Mouse (Mus musculus) cerebellum, postnatal 36 days (tissue): ENCODE results near the gene Mpp3.
A peak's percentile ranks its signal among the peaks of the same experiment; 100 is the strongest.
"Not testable (repeated sequence)": the region's sequence is repeated elsewhere in the genome, so short reads cannot be mapped to it uniquely, and the experiment has no call there.

Experiments used
- DNase-seq, 2 experiments: peaks; one replicate each; pipeline ENCODE4 v3.0.0; 2021 to 2022; ENCODE audit warnings: mixed read lengths in 2 of 2

Gene Mpp3

GRCm38 (mm10) chr11:102010140-102010539, 18.1 kb downstream of the Mpp3 start:
- peak; percentile 69 to 73 for DNase-seq

DNA sequence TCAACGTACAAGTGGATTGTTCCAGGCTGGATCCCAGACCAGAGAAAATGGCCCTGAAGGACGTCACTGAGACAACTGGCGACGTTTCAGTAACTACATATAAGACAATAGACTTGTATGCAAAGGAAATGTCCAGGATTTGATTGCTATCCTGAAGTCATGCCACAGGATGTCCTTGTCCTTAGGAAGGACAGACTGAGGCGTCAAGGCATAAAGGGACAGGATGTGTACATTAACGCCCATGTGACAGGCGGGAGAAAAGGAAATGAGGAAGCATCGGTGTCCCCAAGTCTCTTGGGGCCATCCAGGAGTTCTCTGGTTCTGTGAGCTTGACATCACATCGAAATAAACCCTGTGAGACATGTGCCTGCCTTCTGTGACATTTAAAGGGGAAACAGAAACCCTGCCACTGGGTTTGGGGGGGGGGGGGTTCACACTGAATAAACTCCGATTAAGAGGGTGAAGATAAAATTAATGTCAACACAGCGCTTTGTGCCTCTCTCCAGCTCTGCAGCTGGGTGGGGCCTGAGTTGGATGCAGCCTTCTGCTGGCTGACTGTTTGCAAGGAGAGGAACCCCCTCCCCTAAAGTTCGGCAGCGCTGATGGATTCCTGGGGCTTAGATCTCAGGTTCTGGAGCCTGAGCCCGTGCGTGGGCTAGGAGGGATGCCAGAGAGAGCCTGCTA, 19.2 kb downstream of the Mpp3 start:
- no peak for DNase-seq

- no peak for DNase-seq
Measured at GRCm38 (mm10) chr11:102008372-102008771, 19.9 kb downstream of the Mpp3 start.

GRCm38 (mm10) chr11:102006688-102007087, 21.6 kb downstream of the Mpp3 start:
- no peak for DNase-seq

- DNase-seq: no peak
Measured at GRCm38 (mm10) chr11:102006271-102006670, 22.0 kb downstream of the Mpp3 start.

- DNase-seq: peak in 1 of 2 experiments; percentile 34
Measured at GRCm38 (mm10) chr11:102004251-102004650, 24.0 kb downstream of the Mpp3 start.

DNA sequence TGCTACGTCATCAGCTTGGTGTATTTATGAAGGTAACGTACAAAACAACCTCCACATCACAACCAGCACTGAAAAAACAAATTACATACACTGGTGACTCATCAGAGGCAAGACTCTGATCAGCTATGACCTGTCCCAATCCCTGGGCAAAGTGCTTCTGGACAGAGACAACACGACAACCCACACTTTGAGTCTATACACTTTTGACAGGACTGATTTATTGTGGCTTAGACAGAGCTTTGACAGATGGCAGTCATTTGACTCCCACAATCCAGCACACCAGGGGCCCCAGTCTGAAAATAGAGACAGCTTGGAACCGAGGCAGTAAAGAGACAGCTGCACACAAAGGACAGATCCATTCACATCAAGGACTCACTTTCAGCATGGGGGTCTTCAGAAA, 28.8 kb downstream of the Mpp3 start:
- DNase-seq: no peak

GRCm38 (mm10) chr11:101998258-101998657, 30.0 kb downstream of the Mpp3 start:
- no peak for DNase-seq

GRCm38 (mm10) chr11:101995938-101996337, 32.3 kb downstream of the Mpp3 start:
- DNase-seq: no peak

GRCm38 (mm10) chr11:101994100-101994499, 34.2 kb downstream of the Mpp3 start:
- no peak for DNase-seq

DNA sequence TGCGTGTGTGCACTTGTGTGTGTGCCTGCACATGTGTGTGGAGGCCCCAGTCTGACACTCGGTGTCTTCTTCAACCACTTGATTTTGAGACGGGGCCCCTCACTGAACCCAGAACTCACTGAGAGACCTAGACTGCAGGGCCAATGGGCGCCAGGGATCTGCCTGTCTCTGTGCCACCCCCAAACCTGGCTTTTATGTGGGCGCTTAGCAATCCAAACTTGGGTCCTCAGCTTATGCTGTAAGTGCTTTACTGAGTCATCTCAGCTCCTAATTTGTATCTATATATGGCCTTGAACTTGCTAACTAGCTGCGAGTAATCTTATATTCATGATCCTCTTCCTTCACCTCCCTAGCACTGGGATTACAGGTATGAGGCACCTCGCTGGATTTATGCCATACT, 35.9 kb downstream of the Mpp3 start:
- DNase-seq: no peak

GRCm38 (mm10) chr11:101991813-101992212, 36.4 kb downstream of the Mpp3 start:
- DNase-seq: no peak

DNA sequence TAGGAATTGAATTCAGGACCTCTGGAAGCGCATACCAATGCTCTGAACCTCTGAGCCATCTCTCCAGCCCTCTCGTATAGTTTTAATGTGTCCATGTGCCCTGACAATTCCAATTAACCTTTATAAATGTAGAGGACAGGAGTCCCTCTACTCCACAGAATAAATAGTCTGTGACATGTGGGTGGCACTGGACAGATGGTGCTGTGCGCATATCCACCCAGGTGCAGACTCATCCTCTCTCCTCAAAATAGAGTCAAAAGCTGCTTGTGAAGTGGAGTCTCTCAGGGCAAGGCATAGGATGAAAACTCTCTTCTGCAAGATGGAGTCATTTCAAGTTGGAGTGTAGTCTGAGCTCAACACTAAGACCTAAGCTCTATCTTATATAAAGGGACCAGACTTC, 38.0 kb downstream of the Mpp3 start:
- DNase-seq: no peak

- DNase-seq: no peak
Measured at GRCm38 (mm10) chr11:101986913-101987312, 41.3 kb downstream of the Mpp3 start, which contains the start of gene Dusp3. Dusp3 (minus strand) TSS chr11:101987013.

DNA sequence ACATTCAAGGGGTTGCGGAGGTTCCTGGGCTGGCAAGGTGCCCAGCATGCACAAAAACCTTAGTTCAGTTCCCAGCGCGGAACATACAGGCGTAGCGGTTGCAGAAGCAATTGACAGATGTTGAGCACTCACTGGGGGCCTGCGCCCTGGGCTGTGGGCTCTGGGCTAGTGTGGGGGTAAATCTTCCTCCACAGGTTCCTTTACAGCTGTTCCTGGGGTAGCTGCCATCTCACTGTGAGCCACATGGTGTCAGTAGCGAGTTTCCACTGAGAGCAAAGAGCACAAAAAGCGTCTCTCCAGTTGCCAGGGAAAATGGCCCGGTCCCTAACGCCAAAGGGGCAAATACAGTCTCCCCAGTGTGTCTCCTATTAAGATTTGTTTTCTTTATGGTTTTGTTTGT, 42.3 kb downstream of the Mpp3 start:
- peak; percentile 89 to 94 for DNase-seq

DNA sequence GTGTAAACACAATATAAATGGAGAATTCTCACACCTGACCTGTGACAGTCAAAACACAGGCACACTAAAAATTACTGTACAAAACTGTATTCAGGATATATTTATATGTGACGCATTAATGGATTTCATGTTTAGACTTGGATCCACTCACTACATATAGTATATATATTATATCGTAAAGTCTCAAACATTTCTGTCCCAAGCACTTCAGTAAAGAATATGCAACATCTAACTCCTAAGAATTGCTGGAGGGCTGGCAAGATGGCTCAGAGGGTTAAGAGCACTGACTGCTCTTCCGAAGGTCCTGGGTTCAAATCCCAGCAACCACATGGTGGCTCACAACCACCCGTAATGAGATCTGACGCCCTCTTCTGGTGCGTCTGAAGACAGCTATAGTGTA, 42.8 kb downstream of the Mpp3 start:
- DNase-seq: not testable (repeated sequence)

GRCm38 (mm10) chr11:101984054-101985025, 43.9 kb downstream of the Mpp3 start, which contains the start of gene Cfap97d1:
Cfap97d1 (plus strand) TSS chr11:101984279.
- DNase-seq: peak; percentile 93 to 97

- DNase-seq: no peak
Measured at GRCm38 (mm10) chr11:101983431-101983921, 44.8 kb downstream of the Mpp3 start.

DNA sequence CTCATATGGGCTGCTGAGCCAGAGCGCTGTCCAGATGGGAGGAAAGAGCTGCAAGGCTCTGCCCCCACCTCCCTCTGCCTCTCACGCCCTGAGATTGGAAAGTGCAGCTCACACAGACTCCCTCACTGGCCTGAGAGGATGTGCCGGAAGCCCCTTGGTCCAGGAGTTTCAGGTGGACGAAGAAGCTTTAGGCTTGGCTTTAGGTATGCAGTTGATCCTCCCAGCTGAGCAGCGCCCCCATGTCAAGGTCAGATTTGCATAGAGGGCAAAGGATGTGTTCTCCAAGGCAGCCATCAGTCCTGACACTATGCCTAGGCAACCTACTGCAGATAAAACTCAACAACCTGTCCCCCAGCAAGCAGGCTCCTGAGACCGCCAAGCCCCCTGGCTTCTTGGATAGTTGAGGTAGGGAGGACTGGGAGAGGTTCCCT, 45.3 kb downstream of the Mpp3 start:
- DNase-seq: no peak

DNA sequence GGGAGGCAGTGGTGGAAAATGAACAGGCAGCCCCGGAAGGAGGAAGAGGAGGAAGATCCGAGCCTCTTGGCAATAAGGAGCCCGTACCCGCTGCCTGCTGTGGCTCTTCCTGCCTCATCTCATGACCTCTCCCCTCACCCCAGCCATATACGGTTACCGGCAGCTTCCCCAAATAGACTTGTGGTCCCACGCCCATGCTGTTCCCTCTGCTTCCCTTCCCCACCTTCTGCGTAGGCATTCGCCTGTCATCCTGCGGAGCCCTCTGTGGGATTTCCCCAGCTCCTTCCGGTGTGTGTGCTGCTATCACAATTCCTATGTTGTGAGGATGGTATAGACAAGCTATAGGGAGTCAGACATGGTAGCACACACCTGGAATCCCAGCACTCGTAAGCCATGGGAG, 46.4 kb downstream of the Mpp3 start:
- DNase-seq: no peak

DNA sequence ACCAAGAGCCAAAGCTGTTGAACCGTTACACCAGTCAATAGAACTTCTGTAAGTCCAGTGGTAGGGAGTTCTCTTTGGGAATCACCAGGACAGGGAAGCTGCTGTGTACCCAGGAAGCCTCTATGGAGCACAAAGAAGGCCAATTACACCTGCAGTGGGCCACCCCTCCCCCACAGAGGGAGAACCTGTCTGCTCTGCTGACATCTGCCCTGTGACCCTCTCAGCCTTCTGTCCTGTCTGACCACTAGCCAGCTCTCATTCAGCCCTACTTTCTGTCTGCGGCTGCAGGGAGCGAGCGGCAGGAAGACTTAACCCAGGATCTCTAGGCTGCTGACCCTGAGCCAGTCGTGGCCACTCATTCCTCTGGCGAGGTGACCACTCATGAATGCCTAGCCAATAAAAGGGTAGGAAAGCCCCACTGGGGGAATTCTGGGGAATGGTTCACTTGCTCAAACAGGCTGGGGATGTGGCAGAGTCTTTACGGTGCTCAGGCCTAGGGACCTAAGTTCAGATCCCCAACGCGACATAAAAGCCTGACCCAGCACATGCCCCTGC, 47.6 kb downstream of the Mpp3 start:
- no peak for DNase-seq

GRCm38 (mm10) chr11:101979140-101979539, 49.1 kb downstream of the Mpp3 start:
- DNase-seq: peak in 1 of 2 experiments; percentile 28

DNA sequence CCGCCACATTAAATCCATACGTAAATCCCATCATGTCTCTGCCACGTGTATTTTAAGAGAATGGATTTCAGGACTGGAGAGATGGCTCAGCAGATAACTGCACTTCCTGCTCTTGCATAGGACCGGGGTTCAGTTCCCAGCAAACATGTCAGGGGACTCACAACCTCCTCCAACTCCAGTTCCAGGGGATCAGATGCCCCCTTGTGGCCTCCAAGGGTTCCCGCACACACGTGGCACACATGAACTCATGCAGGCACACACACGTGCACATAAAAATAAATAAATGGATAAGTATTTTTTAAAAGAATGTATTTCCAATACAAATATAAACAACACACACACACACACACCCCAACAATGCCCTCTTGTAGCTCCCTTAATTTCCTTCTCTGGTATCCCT, 51.3 kb downstream of the Mpp3 start:
- no peak for DNase-seq
